Mouse (Mus musculus) kidney, adult 18-20 months (tissue): ENCODE measurements around the gene Gm11168.
"Not testable (repeated sequence)": the region's sequence is repeated elsewhere in the genome, so short reads cannot be mapped to it uniquely, and the experiment has no call there.

ENCODE experiments used
- DNase-seq: peaks from one replicate; pipeline ENCODE4 v3.0.0; 2021

Gm11168 gene

GRCm38 (mm10) chr9:3025653-3026052, 22.5 kb downstream of the Gm11168 start:
- DNase-seq: peak; percentile 25

- DNase-seq: not testable (repeated sequence)
Measured at GRCm38 (mm10) chr9:3026136-3026535, 23.0 kb downstream of the Gm11168 start.

- not testable (repeated sequence) for DNase-seq
Measured at GRCm38 (mm10) chr9:3026741-3027140, 23.6 kb downstream of the Gm11168 start.

- DNase-seq: not testable (repeated sequence)
Measured at GRCm38 (mm10) chr9:3027200-3027599, 24.1 kb downstream of the Gm11168 start.

- not testable (repeated sequence) for DNase-seq
Measured at GRCm38 (mm10) chr9:3029276-3030000, 26.3 kb downstream of the Gm11168 start.

- not testable (repeated sequence) for DNase-seq
Measured at GRCm38 (mm10) chr9:3030677-3031318, 27.7 kb downstream of the Gm11168 start.

- not testable (repeated sequence) for DNase-seq
Measured at GRCm38 (mm10) chr9:3034299-3034698, 31.2 kb downstream of the Gm11168 start, which contains the start of gene Gm17535. Gene Gm17535, plus strand, starts transcription at chr9:3034599.

GRCm38 (mm10) chr9:3036577-3036976, 33.4 kb downstream of the Gm11168 start, which contains the start of gene Gm10715:
Gene Gm10715, plus strand, starts transcription at chr9:3036877.
- DNase-seq: not testable (repeated sequence)

- DNase-seq: not testable (repeated sequence)
Measured at GRCm38 (mm10) chr9:3038161-3038560, 35.0 kb downstream of the Gm11168 start.
